Mouse (Mus musculus): Measurements from ENCODE around the gene Psmd9. TPM values are rescaled to one million over a fixed set of nuclear protein-coding genes. Genes with fewer than 3 reads are reported as not detected.

Gene Psmd9
- polyA plus RNA-seq, 1 experiment: 28.4 TPM

DNA sequence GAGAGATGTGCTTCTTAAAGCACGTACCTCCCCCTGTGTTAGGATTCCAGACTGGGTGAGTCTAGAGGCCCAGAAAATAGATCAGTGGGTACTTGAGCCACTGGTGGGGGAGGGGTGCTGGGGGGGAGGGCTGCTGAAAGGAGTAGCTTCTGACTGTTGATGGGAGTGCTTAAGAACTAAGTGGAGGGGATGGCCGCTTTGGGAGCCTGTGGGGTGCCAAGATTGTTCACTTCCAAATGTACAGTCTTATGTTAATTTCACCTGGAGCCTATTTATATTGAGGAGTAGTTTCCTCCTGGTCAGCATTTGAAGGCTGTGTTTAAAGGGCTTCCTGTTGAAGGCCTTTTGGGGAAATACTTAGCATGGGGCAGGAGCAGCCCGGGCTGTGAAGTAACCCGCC lies 11.2 kb upstream of the Psmd9 start:
- Histone ChIP-seq H3K27ac (ENCODE audit: insufficient read depth, low read length) (no peak overlapping the region), H3K4me1 (ENCODE audit: control insufficient read depth, insufficient read depth, low read length) (no peaks in the 10 kb centered on the region), H3K4me3 (replicated peaks; ENCODE audit: insufficient read depth, low read depth, low read length) (no peak overlapping the region), H3K27me3 (ENCODE audit: control insufficient read depth, insufficient read depth, low read length) (no peaks in the 10 kb centered on the region)
- no peak for TF ChIP-seq POLR2A (IDR thresholded peaks at IDR 0.05; ENCODE audit: borderline replicate concordance, insufficient read depth, low read length)
- no peak for TF ChIP-seq CTCF (IDR thresholded peaks at IDR 0.05; ENCODE audit: borderline replicate concordance, insufficient read depth, low read depth, low read length)
- DNase-seq: no peak
- WGBS: 82% methylated on average over 4 of the region's 4 CpGs

DNA sequence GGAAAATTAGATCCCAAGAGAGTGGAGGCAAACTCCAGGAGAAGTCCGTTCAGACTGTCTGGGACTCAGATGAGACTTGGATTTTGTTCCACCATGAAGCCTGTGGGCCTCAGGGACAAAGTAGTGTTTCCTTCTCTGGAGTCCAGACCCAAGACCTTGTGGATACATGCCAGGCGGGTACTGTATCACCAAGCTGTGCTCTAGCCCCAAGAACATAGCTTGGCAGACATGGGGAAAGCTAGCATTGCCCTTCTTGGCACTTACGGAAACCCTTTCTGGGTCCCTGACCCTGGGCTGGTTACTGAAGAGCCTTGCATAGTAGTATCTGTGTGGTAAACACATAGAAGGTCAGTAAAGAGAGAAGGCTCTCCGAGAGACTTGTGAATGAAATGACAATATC lies 9.8 kb upstream of the Psmd9 start:
- TF ChIP-seq POLR2A (IDR thresholded peaks at IDR 0.05; ENCODE audit: borderline replicate concordance, insufficient read depth, low read length) (no peak), CTCF (IDR thresholded peaks at IDR 0.05; ENCODE audit: borderline replicate concordance, insufficient read depth, low read depth, low read length) (no peak)
- no peak for DNase-seq
- no peak overlapping the region for H3K27ac ChIP-seq (ENCODE audit: insufficient read depth, low read length)
- H3K4me3 ChIP-seq (replicated peaks; ENCODE audit: insufficient read depth, low read depth, low read length): no peak overlapping the region
- no peaks in the 10 kb centered on the region for H3K4me1 ChIP-seq (ENCODE audit: control insufficient read depth, insufficient read depth, low read length)
- H3K27me3 ChIP-seq (ENCODE audit: control insufficient read depth, insufficient read depth, low read length): no peaks in the 10 kb centered on the region
- WGBS: 89% methylated on average over 4 of the region's 4 CpGs

DNA sequence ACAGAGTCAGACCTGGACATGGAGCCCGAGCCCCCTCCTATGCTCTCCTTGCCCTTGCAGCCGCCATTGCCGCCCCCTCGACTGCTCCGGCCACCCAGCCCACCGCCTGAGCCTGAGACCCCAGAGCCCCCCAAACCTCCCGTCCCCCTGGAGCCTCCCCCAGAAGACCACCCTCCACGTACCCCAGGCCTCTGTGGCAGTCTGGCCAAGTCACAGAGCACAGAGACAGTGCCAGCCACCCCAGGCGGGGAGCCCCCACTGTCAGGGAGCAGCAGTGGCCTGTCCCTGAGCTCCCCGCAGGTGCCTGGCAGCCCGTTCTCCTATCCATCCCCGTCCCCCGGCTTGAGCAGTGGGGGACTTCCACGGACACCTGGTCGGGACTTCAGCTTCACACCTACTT lies 9.3 kb upstream of the Psmd9 start:
- DNase-seq: no peak
- no peak overlapping the region for H3K4me3 ChIP-seq (replicated peaks; ENCODE audit: insufficient read depth, low read depth, low read length)
- no peak overlapping the region for H3K27ac ChIP-seq (ENCODE audit: insufficient read depth, low read length)
- TF ChIP-seq POLR2A (IDR thresholded peaks at IDR 0.05; ENCODE audit: borderline replicate concordance, insufficient read depth, low read length): no peak
- no peak for TF ChIP-seq CTCF (IDR thresholded peaks at IDR 0.05; ENCODE audit: borderline replicate concordance, insufficient read depth, low read depth, low read length)
- no peaks in the 10 kb centered on the region for H3K27me3 ChIP-seq (ENCODE audit: control insufficient read depth, insufficient read depth, low read length)
- WGBS: 79% methylated on average over 15 of the region's 15 CpGs
- no peaks in the 10 kb centered on the region for H3K4me1 ChIP-seq (ENCODE audit: control insufficient read depth, insufficient read depth, low read length)

DNA sequence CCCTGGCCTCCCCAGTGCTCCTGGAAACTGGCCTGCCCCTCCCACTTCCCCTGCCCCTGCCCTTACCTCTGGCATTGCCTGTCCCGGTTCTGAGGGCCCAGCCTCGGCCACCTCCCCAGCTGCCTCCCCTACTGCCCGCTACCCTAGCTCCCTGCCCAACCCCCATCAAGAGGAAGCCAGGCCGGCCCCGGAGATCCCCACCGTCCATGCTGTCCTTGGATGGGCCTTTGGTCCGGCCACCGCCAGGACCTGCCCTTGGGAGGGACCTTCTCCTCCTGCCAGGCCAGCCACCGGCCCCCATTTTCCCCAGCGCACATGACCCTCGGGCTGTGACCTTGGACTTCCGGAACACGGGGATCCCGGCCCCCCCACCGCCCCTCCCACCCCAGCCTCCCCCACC lies 8.9 kb upstream of the Psmd9 start:
- Histone ChIP-seq H3K4me1 (ENCODE audit: control insufficient read depth, insufficient read depth, low read length) (no peaks in the 10 kb centered on the region), H3K27me3 (ENCODE audit: control insufficient read depth, insufficient read depth, low read length) (no peaks in the 10 kb centered on the region), H3K27ac (ENCODE audit: insufficient read depth, low read length) (no peak overlapping the region), H3K4me3 (replicated peaks; ENCODE audit: insufficient read depth, low read depth, low read length) (no peak overlapping the region)
- 84% methylated on average over 15 of the region's 15 CpGs for WGBS
- TF ChIP-seq CTCF (IDR thresholded peaks at IDR 0.05; ENCODE audit: borderline replicate concordance, insufficient read depth, low read depth, low read length): no peak
- TF ChIP-seq POLR2A (IDR thresholded peaks at IDR 0.05; ENCODE audit: borderline replicate concordance, insufficient read depth, low read length): no peak
- no peak for DNase-seq

DNA sequence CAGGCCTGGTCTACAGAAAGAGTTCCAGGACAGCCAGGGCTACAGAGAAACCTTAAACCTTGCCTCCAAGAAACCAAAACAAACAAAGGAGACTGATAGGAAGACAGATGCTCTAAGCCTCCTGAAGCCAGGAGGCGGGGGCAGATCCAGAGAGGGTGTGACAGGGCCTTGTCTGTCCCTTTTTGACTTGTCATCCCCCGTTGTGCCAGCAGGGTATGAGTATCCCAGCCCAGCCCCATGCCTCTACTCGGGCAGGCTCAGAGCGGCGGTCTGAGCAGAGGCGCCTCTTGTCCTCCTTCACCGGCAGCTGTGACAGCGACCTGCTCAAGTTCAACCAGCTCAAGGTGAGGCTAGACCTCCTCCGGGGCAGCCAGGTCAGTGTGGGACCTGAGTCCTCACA lies 6.3 kb upstream of the Psmd9 start:
- Histone ChIP-seq H3K4me1 (ENCODE audit: control insufficient read depth, insufficient read depth, low read length) (no peaks in the 10 kb centered on the region), H3K4me3 (replicated peaks; ENCODE audit: insufficient read depth, low read depth, low read length) (no peak overlapping the region), H3K27me3 (ENCODE audit: control insufficient read depth, insufficient read depth, low read length) (no peaks in the 10 kb centered on the region), H3K27ac (ENCODE audit: insufficient read depth, low read length) (no peak overlapping the region)
- WGBS: 66% methylated on average over 9 of the region's 9 CpGs
- TF ChIP-seq POLR2A (IDR thresholded peaks at IDR 0.05; ENCODE audit: borderline replicate concordance, insufficient read depth, low read length) (no peak), CTCF (IDR thresholded peaks at IDR 0.05; ENCODE audit: borderline replicate concordance, insufficient read depth, low read depth, low read length) (no peak)
- DNase-seq: no peak

DNA sequence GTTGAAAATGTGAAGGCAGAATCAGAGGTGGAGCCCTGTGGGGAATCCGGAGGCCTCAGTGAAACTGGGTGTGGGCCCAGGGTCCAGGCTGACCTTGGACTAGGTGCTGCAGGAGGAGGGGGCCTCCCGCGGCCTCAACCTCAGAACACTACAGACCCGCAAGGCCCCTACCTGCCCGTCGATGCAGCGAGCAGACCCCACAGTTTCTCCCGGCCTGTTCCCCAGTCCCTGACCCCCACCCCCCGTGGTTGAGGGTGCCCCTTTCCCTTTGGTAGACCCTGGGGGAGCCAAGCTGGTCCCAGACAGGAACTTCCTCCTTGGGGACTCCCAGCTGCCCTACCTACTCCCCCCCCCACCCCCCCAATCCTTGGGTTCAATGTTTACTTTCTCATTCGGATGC lies 2.8 kb upstream of the Psmd9 start:
- TF ChIP-seq POLR2A (IDR thresholded peaks at IDR 0.05; ENCODE audit: borderline replicate concordance, insufficient read depth, low read length) (no peak), CTCF (IDR thresholded peaks at IDR 0.05; ENCODE audit: borderline replicate concordance, insufficient read depth, low read depth, low read length) (no peak)
- Histone ChIP-seq H3K27me3 (ENCODE audit: control insufficient read depth, insufficient read depth, low read length) (no peaks in the 10 kb centered on the region), H3K4me1 (ENCODE audit: control insufficient read depth, insufficient read depth, low read length) (no peaks in the 10 kb centered on the region), H3K27ac (ENCODE audit: insufficient read depth, low read length) (no peak overlapping the region), H3K4me3 (replicated peaks; ENCODE audit: insufficient read depth, low read depth, low read length) (no peak overlapping the region)
- WGBS: 83% methylated on average over 10 of the region's 10 CpGs
- DNase-seq: no peak

DNA sequence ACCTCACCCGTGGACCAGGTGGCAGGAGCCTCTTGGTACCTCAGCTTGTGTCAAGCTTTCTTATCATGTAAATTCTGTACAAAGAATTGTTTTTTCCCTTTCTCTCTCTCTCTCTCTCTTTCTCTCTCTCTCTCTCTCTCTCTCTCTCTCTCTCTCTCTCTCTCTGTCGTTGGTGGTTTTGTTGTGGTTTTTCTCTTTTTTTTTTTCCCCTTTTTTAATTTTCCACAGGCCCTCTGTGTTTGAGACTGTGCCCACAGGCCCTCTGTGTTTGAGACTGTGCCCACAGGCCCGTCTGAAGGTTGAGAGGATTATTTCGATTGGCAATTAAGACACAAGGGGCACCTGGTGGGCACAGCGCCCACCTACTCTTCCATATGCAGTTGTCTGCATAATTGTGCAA lies 1.6 kb upstream of the Psmd9 start:
- no peak for TF ChIP-seq CTCF (IDR thresholded peaks at IDR 0.05; ENCODE audit: borderline replicate concordance, insufficient read depth, low read depth, low read length)
- Histone ChIP-seq H3K27ac (ENCODE audit: insufficient read depth, low read length) (no peak overlapping the region), H3K4me3 (replicated peaks; ENCODE audit: insufficient read depth, low read depth, low read length) (no peak overlapping the region), H3K4me1 (ENCODE audit: control insufficient read depth, insufficient read depth, low read length) (0 out of 2 replicates have a peak, but pooled peaks cover 4% of the 10 kb centered on the region), H3K27me3 (ENCODE audit: control insufficient read depth, insufficient read depth, low read length) (no peaks in the 10 kb centered on the region)
- DNase-seq: no peak
- WGBS: 41% methylated on average over 5 of the region's 5 CpGs

DNA sequence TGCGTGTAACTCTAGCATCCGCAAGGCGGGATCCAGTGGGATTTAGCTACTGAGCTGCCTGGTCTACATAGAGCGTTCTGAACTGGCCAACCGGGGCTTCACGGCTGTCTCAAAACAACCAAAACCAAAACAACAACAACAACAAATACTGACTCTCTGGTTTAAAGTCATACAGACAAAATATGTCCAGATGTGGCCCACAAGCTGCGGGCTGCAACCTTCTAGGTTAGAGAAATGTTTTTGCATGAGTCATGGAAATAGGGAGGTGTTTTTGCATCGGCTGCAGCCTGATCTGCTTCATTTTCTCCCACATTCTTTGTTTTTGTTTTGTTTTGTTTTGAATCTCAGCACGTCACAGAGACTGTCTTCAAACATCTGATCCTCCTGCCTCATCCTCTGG lies 1.2 kb downstream of the Psmd9 start:
- no peak for TF ChIP-seq POLR2A (IDR thresholded peaks at IDR 0.05; ENCODE audit: borderline replicate concordance, insufficient read depth, low read length)
- TF ChIP-seq CTCF (IDR thresholded peaks at IDR 0.05; ENCODE audit: borderline replicate concordance, insufficient read depth, low read depth, low read length): no peak
- no peak for DNase-seq
- no peaks in the 10 kb centered on the region for H3K27me3 ChIP-seq (ENCODE audit: control insufficient read depth, insufficient read depth, low read length)
- 0 out of 2 replicates have a peak, but pooled peaks cover 4% of the 10 kb centered on the region for H3K4me1 ChIP-seq (ENCODE audit: control insufficient read depth, insufficient read depth, low read length)
- H3K27ac ChIP-seq (ENCODE audit: insufficient read depth, low read length): no peak overlapping the region
- WGBS: 87% methylated on average over 9 of the region's 9 CpGs
- no peak overlapping the region for H3K4me3 ChIP-seq (replicated peaks; ENCODE audit: insufficient read depth, low read depth, low read length)

All from cerebellum, adult 2 months (tissue).